Mouse (Mus musculus): ENCODE results near the gene Amdhd2.
A peak's percentile ranks its signal among the peaks of the same experiment; 100 is the strongest.

Amdhd2 gene

GRCm38 (mm10) chr17:24163176-24163962 lies at the start of gene Amdhd2:
Amdhd2 (minus strand) TSS chr17:24163766.
- DNase-seq: peak; percentile 99

GRCm38 (mm10) chr17:24213186-24213585 lies 49.6 kb upstream of the Amdhd2 start:
- peak; percentile 58 for DNase-seq

- DNase-seq: no peak
These were observed 49.0 kb upstream of the Amdhd2 start for GRCm38 (mm10) chr17:24212441-24213018.

GRCm38 (mm10) chr17:24211631-24212440 lies 48.3 kb upstream of the Amdhd2 start:
- peak; percentile 86 for DNase-seq

GRCm38 (mm10) chr17:24210591-24210990 lies 47.0 kb upstream of the Amdhd2 start:
- no peak for DNase-seq

- DNase-seq: no peak
These were observed 46.3 kb upstream of the Amdhd2 start for GRCm38 (mm10) chr17:24209916-24210240.

- DNase-seq: peak; percentile 26
These were observed 45.7 kb upstream of the Amdhd2 start, which contains the start of gene Ntn3 for GRCm38 (mm10) chr17:24209043-24209915. Ntn3 (minus strand) TSS chr17:24209531.

GRCm38 (mm10) chr17:24208641-24209042 lies 45.1 kb upstream of the Amdhd2 start:
- DNase-seq: peak; percentile 11

GRCm38 (mm10) chr17:24207768-24208640 lies 44.4 kb upstream of the Amdhd2 start:
- no peak for DNase-seq

GRCm38 (mm10) chr17:24206451-24207351 lies 43.1 kb upstream of the Amdhd2 start:
- peak; percentile 65 for DNase-seq

- peak; percentile 61 for DNase-seq
These were observed 42.4 kb upstream of the Amdhd2 start for GRCm38 (mm10) chr17:24205908-24206361.

- peak; percentile 92 for DNase-seq
These were observed 41.8 kb upstream of the Amdhd2 start, which contains the start of gene Tbc1d24 for GRCm38 (mm10) chr17:24205284-24205888. Tbc1d24 (minus strand) TSS chr17:24205562.

- no peak for DNase-seq
These were observed 41.3 kb upstream of the Amdhd2 start for GRCm38 (mm10) chr17:24204846-24205245.

GRCm38 (mm10) chr17:24203611-24204534 lies 40.3 kb upstream of the Amdhd2 start:
- no peak for DNase-seq

GRCm38 (mm10) chr17:24203068-24203467 lies 39.5 kb upstream of the Amdhd2 start:
- DNase-seq: no peak

- DNase-seq: no peak
These were observed 37.5 kb upstream of the Amdhd2 start for GRCm38 (mm10) chr17:24201092-24201491.

GRCm38 (mm10) chr17:24199741-24200140 lies 36.2 kb upstream of the Amdhd2 start:
- DNase-seq: no peak

- DNase-seq: no peak
These were observed 35.7 kb upstream of the Amdhd2 start for GRCm38 (mm10) chr17:24199252-24199651.

All from lung, postnatal 36 days (tissue).